Mouse (Mus musculus): ENCODE data around the gene Gm42669.

DNA sequence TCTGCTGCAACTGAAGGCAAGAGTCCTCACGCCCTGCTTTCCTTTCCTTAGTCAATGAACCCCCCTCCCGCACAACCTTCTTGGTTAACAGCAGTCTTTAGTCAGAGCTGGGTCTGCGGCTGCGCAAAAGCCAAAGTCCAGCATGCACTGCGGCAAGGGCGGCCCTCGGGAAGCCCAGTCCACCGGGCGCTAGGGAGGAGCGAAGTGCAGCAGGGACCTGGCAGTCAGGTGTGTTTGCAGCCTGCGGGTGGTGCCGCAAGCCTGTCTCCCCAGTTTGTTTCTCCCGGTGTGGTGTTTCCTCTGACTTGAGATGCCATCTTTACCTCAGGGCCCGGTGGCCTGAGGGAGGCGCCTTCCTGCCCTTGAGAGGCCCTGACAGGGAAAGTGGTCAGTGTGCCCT is 27.2 kb downstream of the Gm42669 start, which contains the start of gene 1700028K03Rik:
- TF ChIP-seq CTCF (IDR thresholded peaks at IDR 0.05; ENCODE audit: low read depth) (no peak; the same call in 1 of the 2 replicates), EP300 (IDR thresholded peaks at IDR 0.05; ENCODE audit: low read depth) (no peak)
